9 mouse cellular contexts compared by ENCODE assay signal in the genomic region with DNA sequence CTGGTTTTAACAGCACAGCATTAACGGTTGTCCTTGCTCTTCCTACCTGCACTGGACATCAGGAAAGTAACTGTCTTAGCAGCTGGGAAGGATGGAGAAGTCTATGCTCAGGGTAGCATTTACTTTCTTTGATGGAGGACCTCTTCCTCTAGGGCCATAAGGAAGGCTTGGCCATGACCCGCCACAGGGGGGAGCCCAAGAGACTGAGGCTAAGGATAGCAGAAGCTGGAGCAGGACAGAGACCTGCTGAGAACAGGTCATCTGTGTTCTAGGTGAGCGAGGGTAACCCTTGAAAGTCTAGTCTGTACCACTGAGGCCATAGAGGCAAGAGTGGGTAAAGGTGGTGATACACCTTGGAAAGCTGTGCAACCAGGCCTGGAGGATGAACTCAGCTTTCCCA. TPM values are rescaled to one million over a fixed set of nuclear protein-coding genes. Genes with fewer than 3 reads are reported as not detected.
DNase-seq lines count a peak whose midpoint lies in the region; ATAC-seq and TF ChIP-seq lines count a peak whose summit lies in the region.
"Had no signal": no experiment of that assay in that cellular context is flagged by ENCODE, and none has a peak within 500 bp of the region (broad histone marks: within the 10 kb centered on the region; RNA-seq: fewer than 3 reads in every experiment).

No protein-coding gene starts in this region.

- H3K27ac ChIP-seq in kidney, adult 2 months (ENCODE audit: insufficient read depth, low read depth, low read length) = no peak overlapping the region
- no peak overlapping the region for H3K27ac ChIP-seq in kidney, embryonic 16.5 days (ENCODE audit: low read length)
- H3K27ac ChIP-seq in embryonic facial prominence, embryonic 11.5 days (replicated peaks; ENCODE audit: low read depth, low read length) = no peak overlapping the region
- H3K27ac ChIP-seq in hindbrain, embryonic 11.5 days (ENCODE audit: low read depth, low read length) = no peak overlapping the region
- H3K27ac ChIP-seq: neural tube, embryonic 13.5 days had no signal

- no peaks in the 10 kb centered on the region for H3K27me3 ChIP-seq in kidney, adult 2 months (replicated peaks; ENCODE audit: control insufficient read depth, insufficient read depth, low read length)
- no peaks in the 10 kb centered on the region for H3K27me3 ChIP-seq in kidney, embryonic 16.5 days (ENCODE audit: insufficient read depth, low read length)
- no peaks in the 10 kb centered on the region for H3K27me3 ChIP-seq in embryonic facial prominence, embryonic 11.5 days (ENCODE audit: control insufficient read depth, insufficient read depth, low read length)
- H3K27me3 ChIP-seq in splenic B cell, adult 2 months (ENCODE audit: control insufficient read depth, insufficient read depth, low read length, poor library complexity, severe bottlenecking) = no peaks in the 10 kb centered on the region
- H3K27me3 ChIP-seq in hindbrain, embryonic 11.5 days (ENCODE audit: control insufficient read depth, insufficient read depth, low read length) = no peaks in the 10 kb centered on the region
- H3K27me3 ChIP-seq: neural tube, embryonic 13.5 days had no signal

- no peak overlapping the region for H3K4me3 ChIP-seq in kidney, adult 2 months (ENCODE audit: insufficient read depth, low read depth, low read length)
- H3K4me3 ChIP-seq in kidney, embryonic 16.5 days (ENCODE audit: low read length) = no peak overlapping the region
- no peak overlapping the region for H3K4me3 ChIP-seq in embryonic facial prominence, embryonic 11.5 days (ENCODE audit: low read depth, low read length)
- H3K4me3 ChIP-seq in hindbrain, embryonic 11.5 days (ENCODE audit: low read depth, low read length) = no peak overlapping the region
- H3K4me3 ChIP-seq: neural tube, embryonic 13.5 days had no signal

- no peak for TF ChIP-seq POLR2A in kidney, adult 2 months (IDR thresholded peaks at IDR 0.05; ENCODE audit: low read depth, low read length)

- no peak overlapping the region for H3K4me2 ChIP-seq in kidney, embryonic 16.5 days (replicated peaks; ENCODE audit: low read depth, low read length)
- H3K4me2 ChIP-seq in embryonic facial prominence, embryonic 11.5 days (ENCODE audit: low read depth, low read length) = no peak overlapping the region
- H3K4me2 ChIP-seq in hindbrain, embryonic 11.5 days (replicated peaks; ENCODE audit: low read depth, low read length) = no peak overlapping the region
- H3K4me2 ChIP-seq: neural tube, embryonic 13.5 days had no signal

- H3K9me3 ChIP-seq in kidney, embryonic 16.5 days (ENCODE audit: low read length) = peaks cover 3% of the 10 kb centered on the region; the same call in 1 of the 2 replicates
- H3K9me3 ChIP-seq in embryonic facial prominence, embryonic 11.5 days (replicated peaks; ENCODE audit: control insufficient read depth, low read length) = no peaks in the 10 kb centered on the region
- H3K9me3 ChIP-seq in hindbrain, embryonic 11.5 days (ENCODE audit: control insufficient read depth, low read length) = no peaks in the 10 kb centered on the region

- H3K4me1 ChIP-seq in kidney, adult 2 months (ENCODE audit: control insufficient read depth, insufficient read depth, low read length) = no peaks in the 10 kb centered on the region
- H3K4me1 ChIP-seq in kidney, embryonic 16.5 days (ENCODE audit: insufficient read depth, low read length) = peaks cover 12% of the 10 kb centered on the region
- H3K4me1 ChIP-seq in embryonic facial prominence, embryonic 11.5 days (ENCODE audit: control insufficient read depth, insufficient read depth, low read length) = no peaks in the 10 kb centered on the region
- H3K4me1 ChIP-seq in hindbrain, embryonic 11.5 days (replicated peaks; ENCODE audit: control insufficient read depth, insufficient read depth, low read length) = no peaks in the 10 kb centered on the region

- ATAC-seq in kidney, embryonic 16.5 days (ENCODE audit: low FRiP score, low TSS enrichment) = no peak
- ATAC-seq in embryonic facial prominence, embryonic 11.5 days (replicated peaks; ENCODE audit: insufficient number of reproducible peaks, low FRiP score, low TSS enrichment, low read depth) = no peak
- ATAC-seq in hindbrain, embryonic 11.5 days (ENCODE audit: low FRiP score) = no peak

- no peak overlapping the region for H3K9ac ChIP-seq in kidney, embryonic 16.5 days (replicated peaks; ENCODE audit: low read length)
- no peak overlapping the region for H3K9ac ChIP-seq in embryonic facial prominence, embryonic 11.5 days (replicated peaks; ENCODE audit: low read length)
- H3K9ac ChIP-seq in hindbrain, embryonic 11.5 days (ENCODE audit: low read depth, low read length) = no peak overlapping the region
- H3K9ac ChIP-seq: neural tube, embryonic 13.5 days had no signal

- TF ChIP-seq CTCF in kidney, adult 2 months (conservative IDR thresholded peaks at IDR 0.05; ENCODE audit: insufficient read depth, insufficient read length, low read depth, low read length) = peak; percentile 70

- no peaks in the 10 kb centered on the region for H3K36me3 ChIP-seq in kidney, adult 2 months (ENCODE audit: control insufficient read depth, insufficient read depth, low read length)
- H3K36me3 ChIP-seq in kidney, embryonic 16.5 days (ENCODE audit: insufficient read depth, low read length) = no peaks in the 10 kb centered on the region
- no peaks in the 10 kb centered on the region for H3K36me3 ChIP-seq in embryonic facial prominence, embryonic 11.5 days (replicated peaks; ENCODE audit: control insufficient read depth, insufficient read depth, low read depth, low read length)
- H3K36me3 ChIP-seq in splenic B cell, adult 2 months (ENCODE audit: control insufficient read depth, insufficient read depth, low read length, poor library complexity, severe bottlenecking) = no peaks in the 10 kb centered on the region
- no peaks in the 10 kb centered on the region for H3K36me3 ChIP-seq in hindbrain, embryonic 11.5 days (ENCODE audit: control insufficient read depth, insufficient read depth, low read length)
- H3K36me3 ChIP-seq: neural tube, embryonic 13.5 days had no signal

- DNase-seq in kidney, adult 2 months = peak; percentile 75
- DNase-seq in adrenal gland, adult 18-20 months (ENCODE audit: low spot score in 2 of 2) = peak; percentile 70
- peak; percentile 26 for DNase-seq in embryonic facial prominence, embryonic 11.5 days (ENCODE audit: low spot score)
- DNase-seq in kidney, postnatal 4 days = peak; percentile 77 to 79
- DNase-seq in lung, postnatal 25 days (ENCODE audit: low spot score) = peak; percentile 53
- peak; percentile 56 for DNase-seq in splenic B cell, adult 2 months (ENCODE audit: low read depth, low spot score)
- DNase-seq in hindbrain, embryonic 11.5 days (ENCODE audit: low spot score) = no peak

- WGBS in kidney, adult 2 months = 59% methylated on average over 3 of the region's 3 CpGs
- 62% methylated on average over 3 of the region's 3 CpGs for WGBS in kidney, embryonic 16.5 days
- WGBS in embryonic facial prominence, embryonic 11.5 days = 47% methylated on average over 3 of the region's 3 CpGs
- 48% methylated on average over 3 of the region's 3 CpGs for WGBS in hindbrain, embryonic 11.5 days

RNA-seq across cellular contexts. Expression of gene Tenm4, which starts 19.8 kb away (rescaled TPM):
- 3.3 and 4.5 TPM in 2 replicates for polyA plus RNA-seq in kidney, adult 2 months (2012; rRNA removed)
- 39.7 and 43.8 TPM in 2 replicates for polyA plus RNA-seq in kidney, embryonic 16.5 days (2015; fragmentation: Nextera tagmentation; extraction: Ambion mirVana)
- 10 to 100 TPM; 11.8 to 27.2 TPM for total RNA-seq in adrenal gland, adult 18-20 months (2021)
- polyA plus RNA-seq in embryonic facial prominence, embryonic 11.5 days (2014; fragmentation: Nextera tagmentation; extraction: Ambion mirVana) = 28.1 and 28.9 TPM in 2 replicates
- 19.3 and 24.0 TPM in 2 replicates for polyA plus RNA-seq in hindbrain, embryonic 11.5 days (2014; fragmentation: Nextera tagmentation; extraction: Ambion mirVana)
